Mouse (Mus musculus): ENCODE measurements around the gene Gbp6. TPM values are rescaled to one million over a fixed set of nuclear protein-coding genes. Genes with fewer than 3 reads are reported as not detected.
"Not testable (repeated sequence)": the region's sequence is repeated elsewhere in the genome, so short reads cannot be mapped to it uniquely, and the experiment has no call there.

The Gbp6 gene
- polyA plus RNA-seq (2015; fragmentation: Nextera tagmentation; extraction: Ambion mirVana) = 1.8 and 2.2 TPM in 2 replicates

- not testable (repeated sequence) for H3K4me3 ChIP-seq, H3K36me3 ChIP-seq, H3K27me3 ChIP-seq, H3K9ac ChIP-seq, H3K9me3 ChIP-seq
- Histone ChIP-seq H3K4me2 (peak within 1 kb of the TSS; percentile 27), H3K4me1 (0 out of 2 replicates have a peak, but pooled peaks cover 10% of the 10 kb centered on the region), H3K27ac (peak within 1 kb of the TSS; percentile 66)
- 10% methylated on average over 3 of the region's 3 CpGs for WGBS
- ATAC-seq (ENCODE audit: borderline replicate concordance, extremely low read depth, low FRiP score, low TSS enrichment) = peak; percentile 85
Observed at GRCm38 (mm10) chr5:105293226-105294165, at the start of gene Gbp6, which contains the start of gene Gm43302. Gene Gbp6 (minus strand): TSS chr5:105293698. Gene Gm43302 (minus strand): TSS chr5:105293695.

GRCm38 (mm10) chr5:105341281-105341680 lies 47.8 kb upstream of the Gbp6 start:
- H3K27ac ChIP-seq = no peak overlapping the region

GRCm38 (mm10) chr5:105322543-105322942 lies 29.0 kb upstream of the Gbp6 start:
- H3K27me3 ChIP-seq = no peaks in the 10 kb centered on the region
- no peak overlapping the region for H3K9ac ChIP-seq
- no peak overlapping the region for H3K4me2 ChIP-seq
- 57% methylated on average over 2 of the region's 2 CpGs for WGBS
- no peak overlapping the region for H3K27ac ChIP-seq
- no peaks in the 10 kb centered on the region for H3K4me1 ChIP-seq
- H3K4me3 ChIP-seq = no peak overlapping the region
- no peak for ATAC-seq (ENCODE audit: borderline replicate concordance, extremely low read depth, low FRiP score, low TSS enrichment)
- no peaks in the 10 kb centered on the region for H3K36me3 ChIP-seq
- no peaks in the 10 kb centered on the region for H3K9me3 ChIP-seq

More at GRCm38 (mm10) chr5:105341281-105341680, 47.8 kb upstream of the Gbp6 start:
- Histone ChIP-seq H3K4me2 (no peak overlapping the region), H3K27me3 (no peaks in the 10 kb centered on the region), H3K9me3 (no peaks in the 10 kb centered on the region), H3K36me3 (no peaks in the 10 kb centered on the region), H3K9ac (no peak overlapping the region), H3K4me3 (no peak overlapping the region), H3K4me1 (peaks cover 4% of the 10 kb centered on the region; the same call in 1 of the 2 replicates)
- 76% methylated on average over 2 of the region's 2 CpGs for WGBS
- no peak for ATAC-seq (ENCODE audit: borderline replicate concordance, extremely low read depth, low FRiP score, low TSS enrichment)

- Histone ChIP-seq H3K4me2 (no peak overlapping the region), H3K9me3 (no peaks in the 10 kb centered on the region), H3K4me3 (no peak overlapping the region), H3K27ac (no peak overlapping the region), H3K4me1 (no peaks in the 10 kb centered on the region), H3K9ac (no peak overlapping the region), H3K27me3 (no peaks in the 10 kb centered on the region), H3K36me3 (no peaks in the 10 kb centered on the region)
- no peak for ATAC-seq (ENCODE audit: borderline replicate concordance, extremely low read depth, low FRiP score, low TSS enrichment)
- WGBS = 74% methylated on average over 2 of the region's 2 CpGs
Observed at GRCm38 (mm10) chr5:105310941-105311340, 17.4 kb upstream of the Gbp6 start.

GRCm38 (mm10) chr5:105309148-105309547 lies 15.7 kb upstream of the Gbp6 start:
- H3K4me3 ChIP-seq; H3K36me3 ChIP-seq; H3K27me3 ChIP-seq; ATAC-seq (ENCODE audit: borderline replicate concordance, extremely low read depth, low FRiP score, low TSS enrichment); H3K9ac ChIP-seq; H3K4me2 ChIP-seq; H3K4me1 ChIP-seq; H3K9me3 ChIP-seq; H3K27ac ChIP-seq: not testable (repeated sequence)
- WGBS = 35% methylated on average over 1 of the region's 1 CpGs

- H3K9me3 ChIP-seq; H3K27ac ChIP-seq; H3K4me3 ChIP-seq; H3K36me3 ChIP-seq; H3K4me2 ChIP-seq; H3K4me1 ChIP-seq; H3K27me3 ChIP-seq; ATAC-seq (ENCODE audit: borderline replicate concordance, extremely low read depth, low FRiP score, low TSS enrichment); H3K9ac ChIP-seq: not testable (repeated sequence)
Observed at GRCm38 (mm10) chr5:105306946-105307345, 13.4 kb upstream of the Gbp6 start.

GRCm38 (mm10) chr5:105306159-105306581 lies 12.7 kb upstream of the Gbp6 start:
- Histone ChIP-seq H3K4me2 (no peak overlapping the region), H3K9me3 (no peaks in the 10 kb centered on the region), H3K9ac (no peak overlapping the region), H3K27ac (no peak overlapping the region), H3K4me3 (no peak overlapping the region), H3K4me1 (no peaks in the 10 kb centered on the region), H3K36me3 (no peaks in the 10 kb centered on the region), H3K27me3 (no peaks in the 10 kb centered on the region)
- no peak for ATAC-seq (ENCODE audit: borderline replicate concordance, extremely low read depth, low FRiP score, low TSS enrichment)
- 58% methylated on average over 1 of the region's 1 CpGs for WGBS

GRCm38 (mm10) chr5:105305671-105306070 lies 12.2 kb upstream of the Gbp6 start:
- H3K36me3 ChIP-seq; H3K27me3 ChIP-seq; H3K4me2 ChIP-seq; ATAC-seq (ENCODE audit: borderline replicate concordance, extremely low read depth, low FRiP score, low TSS enrichment); H3K9ac ChIP-seq; H3K9me3 ChIP-seq; H3K4me3 ChIP-seq; H3K27ac ChIP-seq; H3K4me1 ChIP-seq: not testable (repeated sequence)
- 90% methylated on average over 4 of the region's 4 CpGs for WGBS

- H3K9ac ChIP-seq = no peak overlapping the region
- no peaks in the 10 kb centered on the region for H3K9me3 ChIP-seq
- WGBS = 86% methylated on average over 4 of the region's 4 CpGs
- H3K4me2 ChIP-seq = no peak overlapping the region
- H3K36me3 ChIP-seq = no peaks in the 10 kb centered on the region
- H3K27me3 ChIP-seq = no peaks in the 10 kb centered on the region
- H3K4me1 ChIP-seq = no peaks in the 10 kb centered on the region
- no peak for ATAC-seq (ENCODE audit: borderline replicate concordance, extremely low read depth, low FRiP score, low TSS enrichment)
- H3K27ac ChIP-seq = no peak overlapping the region
- no peak overlapping the region for H3K4me3 ChIP-seq
Observed at GRCm38 (mm10) chr5:105301963-105302362, 8.5 kb upstream of the Gbp6 start.

GRCm38 (mm10) chr5:105301531-105301930 lies 8.0 kb upstream of the Gbp6 start:
- ATAC-seq (ENCODE audit: borderline replicate concordance, extremely low read depth, low FRiP score, low TSS enrichment) = peak; percentile 14; the same call in 1 of the 2 replicates
- no peaks in the 10 kb centered on the region for H3K9me3 ChIP-seq
- no peak overlapping the region for H3K4me2 ChIP-seq
- H3K4me3 ChIP-seq = no peak overlapping the region
- 61% methylated on average over 2 of the region's 2 CpGs for WGBS
- no peaks in the 10 kb centered on the region for H3K27me3 ChIP-seq
- no peak overlapping the region for H3K9ac ChIP-seq
- no peaks in the 10 kb centered on the region for H3K4me1 ChIP-seq
- H3K36me3 ChIP-seq = no peaks in the 10 kb centered on the region
- no peak overlapping the region for H3K27ac ChIP-seq

- ATAC-seq (ENCODE audit: borderline replicate concordance, extremely low read depth, low FRiP score, low TSS enrichment) = 0 out of 2 replicates have a peak, but pooled peaks have one; percentile 44
- Histone ChIP-seq H3K9ac (no peak overlapping the region), H3K9me3 (no peaks in the 10 kb centered on the region), H3K4me3 (no peak overlapping the region), H3K27ac (no peak overlapping the region), H3K36me3 (no peaks in the 10 kb centered on the region), H3K4me2 (no peak overlapping the region), H3K4me1 (0 out of 2 replicates have a peak, but pooled peaks cover 10% of the 10 kb centered on the region), H3K27me3 (no peaks in the 10 kb centered on the region)
- 47% methylated on average over 3 of the region's 3 CpGs for WGBS
Observed at GRCm38 (mm10) chr5:105295746-105296145, 2.2 kb upstream of the Gbp6 start.

GRCm38 (mm10) chr5:105292492-105292891 lies 1.0 kb downstream of the Gbp6 start:
- no peak overlapping the region for H3K4me2 ChIP-seq
- no peak for ATAC-seq (ENCODE audit: borderline replicate concordance, extremely low read depth, low FRiP score, low TSS enrichment)
- H3K27ac ChIP-seq = no peak overlapping the region
- WGBS = 88% methylated on average over 1 of the region's 1 CpGs
- 0 out of 2 replicates have a peak, but pooled peaks cover 10% of the 10 kb centered on the region for H3K4me1 ChIP-seq
- no peaks in the 10 kb centered on the region for H3K27me3 ChIP-seq
- H3K9me3 ChIP-seq = no peaks in the 10 kb centered on the region
- H3K4me3 ChIP-seq = no peak overlapping the region
- H3K36me3 ChIP-seq = no peaks in the 10 kb centered on the region
- H3K9ac ChIP-seq = no peak overlapping the region

All from lung, embryonic 15.5 days (tissue).